Mouse (Mus musculus) intestine, embryonic 14.5 days (tissue): Measurements from ENCODE around the gene Alg1. TPM values are rescaled to one million over a fixed set of nuclear protein-coding genes. Genes with fewer than 3 reads are reported as not detected.
A peak's percentile ranks its signal among the peaks of the same experiment; 100 is the strongest.

Experiments
- ATAC-seq: fragments of 200-750 bp; cut with Nextera tagmentation; replicated peaks from 2 replicates; pipeline ENCODE4 v1.8.0; 2017; ENCODE audit warnings: low read depth, moderate number of reproducible peaks, moderate TSS enrichment, moderate library complexity; ENCODE audit not compliant: low FRiP score, low TSS enrichment
- DNase-seq: peaks from one replicate; pipeline ENCODE4 v3.0.0-alpha.2; 2018; ENCODE audit warnings: low spot score
- H3K27ac ChIP-seq: fragments of 300-500 bp; sonication (generic); 2 replicates; pipeline ENCODE4 v1.5.1; 2014; ENCODE audit warnings: low read depth, mild to moderate bottlenecking, control low read depth
- H3K27me3 ChIP-seq: fragments of 300-500 bp; sonication (generic); replicated peaks from 2 replicates; pipeline ENCODE4 v1.6.1; 2014; ENCODE audit warnings: low read length, control low read depth; ENCODE audit not compliant: control insufficient read depth, insufficient read depth
- H3K36me3 ChIP-seq: fragments of 300-500 bp; sonication (generic); 2 replicates; pipeline ENCODE4 v1.6.1; 2014; ENCODE audit warnings: low read length, control low read depth; ENCODE audit not compliant: control insufficient read depth, insufficient read depth
- H3K4me1 ChIP-seq: fragments of 300-500 bp; sonication (generic); replicated peaks from 2 replicates; pipeline ENCODE4 v1.6.1; 2014; ENCODE audit warnings: low read length, control low read depth, mixed read lengths; ENCODE audit not compliant: control insufficient read depth, insufficient read depth
- H3K4me2 ChIP-seq: fragments of 300-500 bp; sonication (generic); 2 replicates; pipeline ENCODE4 v1.6.1; 2014; ENCODE audit warnings: low read length
- H3K4me3 ChIP-seq: fragments of 300-500 bp; sonication (generic); 2 replicates; pipeline ENCODE4 v1.5.1; 2014; ENCODE audit warnings: low read depth, low read length, control low read depth, mixed read lengths
- H3K9ac ChIP-seq: fragments of 300-500 bp; sonication (generic); 2 replicates; pipeline ENCODE4 v1.6.1; 2014; ENCODE audit warnings: mild to moderate bottlenecking, low read length
- H3K9me3 ChIP-seq: fragments of 300-500 bp; sonication (generic); 2 replicates; pipeline ENCODE4 v1.6.1; 2016; ENCODE audit warnings: low read length, control low read depth; ENCODE audit not compliant: control insufficient read depth
- WGBS: fragments of 180-500 bp; shearing (Covaris S2); extraction: QIAGEN DNeasy Blood & Tissue Kit; methylation state at CpG from one replicate; pipeline ENCODE4 v1.1.7; 2014; 5-methylcytosine and 5-hydroxymethylcytosine counted together
- polyA plus RNA-seq: library from polyadenylated mRNA; unstranded; fragments of >200 nt; fragmentation: Nextera tagmentation; extraction: Ambion mirVana; gene quantifications from 2 replicates; pipeline ENCODE4 v1.2.1, GENCODE M21; 2014

The Alg1 gene
- polyA plus RNA-seq, result 28.7 and 32.1 TPM in 2 replicates

- H3K9me3 ChIP-seq, result no peaks in the 10 kb centered on the region
- H3K27ac ChIP-seq, result peak within 1 kb of the TSS; percentile 27; the same call in 1 of the 2 replicates
- under 1% methylated on average over 47 of the region's 47 CpGs for WGBS
- ATAC-seq, result peak; percentile 94
- peak within 1 kb of the TSS; percentile 95 for H3K4me3 ChIP-seq
- no peaks in the 10 kb centered on the region for H3K27me3 ChIP-seq
- H3K9ac ChIP-seq, result peak within 1 kb of the TSS; percentile 70
- H3K36me3 ChIP-seq, result peaks cover 9% of the 10 kb centered on the region; the same call in 1 of the 2 replicates
- DNase-seq, result peak; percentile 90
- peaks cover 10% of the 10 kb centered on the region for H3K4me1 ChIP-seq
- H3K4me2 ChIP-seq, result peak within 1 kb of the TSS; percentile 90
Observed at GRCm38 (mm10) chr16:5233418-5234313, at the start of gene Alg1. Gene Alg1 (plus strand): TSS chr16:5233621.

- Histone ChIP-seq H3K4me3 (no peak overlapping the region), H3K27ac (no peak overlapping the region), H3K4me2 (no peak overlapping the region), H3K4me1 (no peaks in the 10 kb centered on the region), H3K36me3 (no peaks in the 10 kb centered on the region), H3K27me3 (no peaks in the 10 kb centered on the region), H3K9me3 (no peaks in the 10 kb centered on the region), H3K9ac (no peak overlapping the region)
- 58% methylated on average over 8 of the region's 8 CpGs for WGBS
- ATAC-seq (no peak), DNase-seq (no peak)
Observed at GRCm38 (mm10) chr16:5184101-5184500, 49.3 kb upstream of the Alg1 start.

- no peak overlapping the region for H3K4me2 ChIP-seq
- no peaks in the 10 kb centered on the region for H3K27me3 ChIP-seq
- H3K9me3 ChIP-seq, result no peaks in the 10 kb centered on the region
- DNase-seq (no peak), ATAC-seq (no peak)
- WGBS, result 80% methylated on average over 5 of the region's 5 CpGs
- no peaks in the 10 kb centered on the region for H3K36me3 ChIP-seq
- no peak overlapping the region for H3K27ac ChIP-seq
- H3K4me3 ChIP-seq, result no peak overlapping the region
- no peaks in the 10 kb centered on the region for H3K4me1 ChIP-seq
- H3K9ac ChIP-seq, result no peak overlapping the region
Observed at GRCm38 (mm10) chr16:5184956-5185355, 48.5 kb upstream of the Alg1 start.

- 62% methylated on average over 7 of the region's 7 CpGs for WGBS
- H3K4me1 ChIP-seq, result no peaks in the 10 kb centered on the region
- DNase-seq (no peak), ATAC-seq (no peak)
- H3K36me3 ChIP-seq, result no peaks in the 10 kb centered on the region
- no peaks in the 10 kb centered on the region for H3K27me3 ChIP-seq
- H3K9me3 ChIP-seq, result no peaks in the 10 kb centered on the region
- H3K4me2 ChIP-seq, result no peak overlapping the region
- no peak overlapping the region for H3K4me3 ChIP-seq
- no peak overlapping the region for H3K9ac ChIP-seq
- no peak overlapping the region for H3K27ac ChIP-seq
Observed at GRCm38 (mm10) chr16:5185691-5186090, 47.7 kb upstream of the Alg1 start.

GRCm38 (mm10) chr16:5186234-5186633, 47.2 kb upstream of the Alg1 start:
- Histone ChIP-seq H3K27me3 (no peaks in the 10 kb centered on the region), H3K4me2 (no peak overlapping the region), H3K9me3 (no peaks in the 10 kb centered on the region), H3K27ac (no peak overlapping the region), H3K9ac (no peak overlapping the region), H3K4me1 (no peaks in the 10 kb centered on the region), H3K4me3 (no peak overlapping the region), H3K36me3 (no peaks in the 10 kb centered on the region)
- ATAC-seq (no peak), DNase-seq (no peak)
- WGBS, result 79% methylated on average over 7 of the region's 7 CpGs

- no peaks in the 10 kb centered on the region for H3K9me3 ChIP-seq
- no peak overlapping the region for H3K9ac ChIP-seq
- DNase-seq, result peak; percentile 61
- H3K4me2 ChIP-seq, result no peak overlapping the region
- ATAC-seq, result no peak
- no peaks in the 10 kb centered on the region for H3K4me1 ChIP-seq
- 24% methylated on average over 6 of the region's 6 CpGs for WGBS
- peaks cover 8% of the 10 kb centered on the region; the same call in 1 of the 2 replicates for H3K36me3 ChIP-seq
- no peaks in the 10 kb centered on the region for H3K27me3 ChIP-seq
- H3K4me3 ChIP-seq, result no peak overlapping the region
- H3K27ac ChIP-seq, result no peak overlapping the region
Observed at GRCm38 (mm10) chr16:5195080-5195479, 38.3 kb upstream of the Alg1 start.

DNA sequence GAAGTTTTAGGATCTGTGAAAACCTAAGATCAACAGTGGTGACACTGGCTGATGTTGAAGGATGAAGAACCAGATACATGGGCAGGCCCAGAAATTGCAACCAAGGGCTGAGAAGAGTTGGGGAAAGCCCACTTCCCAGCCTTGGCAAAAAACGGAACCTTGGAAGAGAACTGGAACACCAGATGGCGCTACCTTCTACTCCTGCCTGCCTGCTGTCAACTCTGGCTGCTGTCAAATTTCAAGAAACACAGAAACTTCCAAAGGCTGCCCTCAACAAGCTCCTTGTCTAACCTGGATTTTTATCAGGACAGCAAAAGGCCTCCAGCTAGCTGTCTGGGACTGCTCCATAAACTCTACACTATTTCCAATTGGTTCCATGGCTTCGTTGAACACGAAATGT, 30.7 kb upstream of the Alg1 start:
- no peak overlapping the region for H3K9ac ChIP-seq
- H3K9me3 ChIP-seq, result no peaks in the 10 kb centered on the region
- peaks cover 7% of the 10 kb centered on the region for H3K4me1 ChIP-seq
- H3K36me3 ChIP-seq, result peaks cover 8% of the 10 kb centered on the region; the same call in 1 of the 2 replicates
- peak overlapping the region; percentile 86 for H3K4me3 ChIP-seq
- no peak overlapping the region for H3K27ac ChIP-seq
- peak; percentile 75 for DNase-seq
- WGBS, result 12% methylated on average over 4 of the region's 4 CpGs
- peak overlapping the region; percentile 97 for H3K4me2 ChIP-seq
- ATAC-seq, result no peak
- H3K27me3 ChIP-seq, result no peaks in the 10 kb centered on the region

DNA sequence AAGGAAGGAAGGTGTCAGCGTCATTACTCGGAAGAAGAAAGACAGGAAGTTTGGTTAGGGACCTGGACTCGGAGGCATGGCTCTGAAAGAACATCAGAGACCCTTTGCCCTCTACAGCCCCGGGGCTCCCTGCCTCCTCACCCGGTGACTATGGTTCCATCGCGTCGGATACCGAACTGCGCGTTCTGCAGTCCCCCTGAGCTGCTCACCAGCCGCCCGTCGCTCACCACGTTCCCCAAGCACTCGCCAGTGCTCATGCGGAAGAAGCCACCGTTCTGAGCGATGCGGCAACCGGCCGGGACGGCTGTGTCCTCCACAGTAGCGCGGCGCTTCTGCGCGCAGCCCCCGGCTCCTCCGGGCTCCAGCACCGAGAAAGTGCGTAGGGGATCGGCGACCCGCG, 30.2 kb upstream of the Alg1 start:
- H3K9ac ChIP-seq, result peak overlapping the region; percentile 58
- H3K4me1 ChIP-seq, result peaks cover 7% of the 10 kb centered on the region
- no peaks in the 10 kb centered on the region for H3K9me3 ChIP-seq
- peak overlapping the region; percentile 97 for H3K4me2 ChIP-seq
- peaks cover 8% of the 10 kb centered on the region; the same call in 1 of the 2 replicates for H3K36me3 ChIP-seq
- ATAC-seq, result no peak
- peak overlapping the region; percentile 86 for H3K4me3 ChIP-seq
- WGBS, result 1% methylated on average over 36 of the region's 36 CpGs
- no peaks in the 10 kb centered on the region for H3K27me3 ChIP-seq
- peak; percentile 65 for DNase-seq
- no peak overlapping the region for H3K27ac ChIP-seq
